Mouse (Mus musculus): ENCODE data around the gene Baiap2l1.
"Not testable (repeated sequence)": the region's sequence is repeated elsewhere in the genome, so short reads cannot be mapped to it uniquely, and the experiment has no call there.

Gene Baiap2l1

GRCm38 (mm10) chr5:144357881-144358591 lies at the start of gene Baiap2l1:
Baiap2l1 (minus strand) TSS chr5:144358112.
- DNase-seq, result peak; percentile 44

GRCm38 (mm10) chr5:144406256-144406655 lies 48.3 kb upstream of the Baiap2l1 start:
- DNase-seq, result no peak

GRCm38 (mm10) chr5:144400821-144401220 lies 42.9 kb upstream of the Baiap2l1 start:
- DNase-seq, result no peak

GRCm38 (mm10) chr5:144397566-144397965 lies 39.7 kb upstream of the Baiap2l1 start:
- no peak for DNase-seq

DNA sequence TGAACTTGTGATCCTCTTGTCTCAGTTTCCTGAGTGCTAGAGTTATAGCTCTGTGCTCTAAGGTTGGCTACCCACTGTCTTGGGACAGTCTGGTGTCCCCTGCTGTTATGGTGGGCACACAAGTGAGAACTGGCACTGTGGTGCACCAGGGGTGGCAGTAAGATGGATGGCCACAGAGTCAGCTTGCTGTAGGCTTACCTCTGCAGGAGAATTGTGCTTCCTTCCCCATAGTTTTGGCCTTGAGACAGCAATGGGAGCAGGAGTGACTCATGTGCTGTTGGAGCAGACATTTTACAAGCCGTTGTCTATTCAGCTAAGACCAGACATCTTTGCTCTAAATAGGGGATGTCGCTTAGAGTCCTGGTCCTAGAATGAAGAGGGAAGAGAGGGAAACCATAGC lies 36.2 kb upstream of the Baiap2l1 start:
- no peak for DNase-seq

DNA sequence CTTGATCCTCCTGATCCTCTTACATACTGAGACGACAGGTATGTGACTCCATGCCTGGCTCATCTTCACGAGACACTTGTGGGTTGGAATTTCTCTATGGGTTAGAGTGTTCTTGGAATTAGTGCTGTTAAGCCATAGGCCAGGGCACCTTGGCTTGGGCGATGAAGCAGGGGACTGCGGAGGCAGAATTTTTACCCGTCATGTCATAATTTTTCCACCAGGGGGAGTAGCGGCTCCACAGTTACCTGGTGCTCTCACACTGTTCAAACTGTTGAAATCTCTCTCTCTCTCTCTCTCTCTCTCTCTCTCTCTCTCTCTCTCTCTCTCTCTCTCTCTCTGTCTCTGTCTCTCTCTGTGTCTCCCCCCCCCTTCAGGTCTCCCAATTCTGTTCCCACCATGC lies 29.9 kb upstream of the Baiap2l1 start:
- DNase-seq, result peak; percentile 20

DNA sequence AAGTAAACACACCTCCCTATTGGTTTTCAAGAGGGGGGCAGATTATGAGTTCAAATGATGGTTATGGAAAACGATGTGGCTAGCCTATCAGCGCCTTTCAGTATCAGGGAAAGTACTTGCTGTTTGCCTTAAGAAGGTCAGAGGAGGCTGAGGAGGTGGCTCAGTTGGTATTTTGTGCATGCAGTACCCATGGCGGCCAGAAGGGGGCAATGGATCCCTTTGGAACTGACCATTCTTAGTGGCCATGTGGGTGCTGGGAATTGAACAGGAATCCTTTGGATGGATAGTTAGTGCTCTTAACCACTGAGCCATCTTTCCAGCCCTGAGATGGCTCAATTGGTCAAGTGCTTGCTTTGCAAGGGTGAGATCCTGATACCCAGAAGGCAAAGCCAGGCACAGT lies 26.0 kb upstream of the Baiap2l1 start:
- DNase-seq, result no peak

DNA sequence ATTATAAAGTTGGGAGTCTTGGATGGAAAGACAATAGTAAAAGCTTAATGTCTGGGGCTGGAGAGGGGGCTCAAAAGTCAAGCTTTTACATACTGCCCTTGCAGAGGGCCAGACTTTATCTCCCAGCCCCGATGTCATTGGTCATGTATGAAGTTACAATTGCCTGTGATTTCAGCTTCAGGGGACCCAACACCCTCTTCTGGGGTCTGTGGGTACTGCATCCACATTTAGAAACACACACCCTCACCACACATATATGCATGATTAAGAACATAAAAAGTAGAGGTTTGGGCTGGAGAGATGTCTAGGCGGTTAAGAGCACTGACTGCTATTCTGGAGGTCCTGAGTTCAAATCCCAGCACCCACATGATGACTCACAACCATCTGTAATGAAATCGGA lies 23.9 kb upstream of the Baiap2l1 start:
- no peak for DNase-seq

DNA sequence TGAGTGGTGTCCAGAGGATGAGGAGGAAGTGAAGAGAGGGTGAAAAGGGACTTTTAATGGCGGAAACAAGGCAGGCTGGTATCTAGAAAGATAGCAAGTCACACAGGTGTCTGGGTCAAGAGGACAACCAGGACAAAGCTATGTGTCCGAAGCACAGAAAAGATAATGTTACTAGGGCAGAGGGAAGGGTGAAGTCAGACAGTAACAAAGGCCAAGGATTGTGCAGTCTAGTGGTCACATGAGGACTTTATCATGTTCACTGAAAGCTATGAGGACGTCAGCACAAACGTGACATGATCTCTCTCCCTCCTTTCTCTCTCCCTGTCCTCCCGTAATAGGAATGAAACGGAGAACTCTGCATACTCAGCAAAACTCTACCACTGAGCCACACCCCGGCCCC lies 22.8 kb upstream of the Baiap2l1 start:
- no peak for DNase-seq

DNA sequence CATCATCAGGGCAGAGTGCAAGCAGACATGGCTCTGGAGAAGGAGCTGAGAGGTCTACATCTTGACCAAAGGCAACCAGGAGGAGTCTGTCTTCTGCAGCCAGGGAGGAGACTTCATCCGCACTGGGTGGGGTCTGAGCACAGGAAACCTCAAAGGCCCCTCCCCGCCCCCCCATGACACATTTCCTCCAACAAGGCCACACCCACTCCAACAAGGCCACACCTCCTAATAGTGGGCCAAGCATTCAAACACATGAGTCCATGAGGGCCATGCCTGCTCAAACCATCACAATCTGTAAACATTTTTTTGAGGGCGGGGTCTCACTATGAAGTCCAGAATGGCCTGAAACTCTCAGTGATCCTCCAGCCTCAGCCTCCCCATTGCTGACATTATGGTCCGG lies 21.5 kb upstream of the Baiap2l1 start:
- DNase-seq, result no peak

DNA sequence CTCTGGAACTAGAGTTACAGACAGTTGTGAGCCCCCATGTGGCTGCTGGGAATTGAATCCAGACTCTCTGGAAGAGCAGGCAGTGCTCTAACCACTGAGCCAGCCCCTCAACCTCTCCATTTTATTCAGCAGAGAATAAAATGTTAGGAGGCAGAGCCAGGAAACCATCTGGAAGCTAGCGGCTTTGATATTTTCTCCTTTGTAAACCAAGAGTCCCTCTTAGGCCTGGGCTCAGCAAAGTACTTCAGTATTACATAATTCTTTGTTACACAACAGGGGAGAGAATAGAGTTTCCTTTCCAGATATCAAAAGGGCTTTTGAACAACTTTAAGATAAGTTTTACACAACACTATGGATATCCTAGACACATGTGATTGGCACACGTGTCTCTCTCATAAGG lies 15.0 kb upstream of the Baiap2l1 start:
- no peak for DNase-seq

- DNase-seq, result no peak
These were observed 14.3 kb upstream of the Baiap2l1 start for GRCm38 (mm10) chr5:144372177-144372576.

DNA sequence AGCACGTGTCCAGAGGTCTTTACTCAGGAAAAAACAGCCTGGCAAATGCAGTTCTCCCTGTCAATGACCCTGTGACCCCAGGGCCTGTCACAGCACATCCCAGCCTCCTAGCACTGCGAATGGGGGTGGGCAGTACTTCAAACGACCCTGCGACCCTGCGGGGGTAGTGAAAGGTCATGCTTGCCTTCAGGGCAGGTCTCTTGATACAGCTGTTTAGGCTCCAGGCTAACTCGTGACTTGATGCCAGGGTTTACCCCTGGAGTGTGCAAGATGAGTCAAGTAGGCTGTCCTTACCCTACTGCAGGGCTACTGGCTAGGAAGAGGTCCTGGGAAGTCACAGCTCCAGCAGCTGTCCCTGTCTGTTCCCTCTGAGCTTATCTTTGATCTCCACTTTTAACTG lies 13.1 kb upstream of the Baiap2l1 start:
- DNase-seq, result no peak

DNA sequence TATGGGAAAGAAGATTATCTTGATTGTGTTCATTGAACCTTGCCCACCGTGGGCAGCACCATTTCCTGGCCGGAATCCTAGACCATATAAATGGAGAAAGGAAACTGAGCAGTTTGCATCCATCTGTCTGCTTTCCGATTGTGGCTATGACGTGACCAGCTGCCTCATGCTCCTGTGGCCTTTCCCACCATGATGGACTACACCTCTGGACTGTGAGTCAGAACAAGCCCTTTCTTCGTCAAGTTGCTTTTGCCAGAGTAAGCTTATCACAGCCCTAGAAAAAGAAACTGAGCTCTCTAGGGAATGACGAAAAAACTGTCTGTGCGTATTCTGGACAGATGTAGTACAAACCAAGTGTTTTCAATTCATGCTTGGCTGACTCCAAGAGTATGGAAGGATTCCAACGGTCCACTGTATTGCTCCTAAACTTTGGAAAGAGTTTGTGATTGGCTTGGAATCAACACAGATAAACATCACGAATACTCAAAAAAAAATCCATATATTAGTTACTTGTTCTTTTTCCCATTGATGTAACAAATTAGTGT lies 10.8 kb upstream of the Baiap2l1 start:
- DNase-seq, result no peak

DNA sequence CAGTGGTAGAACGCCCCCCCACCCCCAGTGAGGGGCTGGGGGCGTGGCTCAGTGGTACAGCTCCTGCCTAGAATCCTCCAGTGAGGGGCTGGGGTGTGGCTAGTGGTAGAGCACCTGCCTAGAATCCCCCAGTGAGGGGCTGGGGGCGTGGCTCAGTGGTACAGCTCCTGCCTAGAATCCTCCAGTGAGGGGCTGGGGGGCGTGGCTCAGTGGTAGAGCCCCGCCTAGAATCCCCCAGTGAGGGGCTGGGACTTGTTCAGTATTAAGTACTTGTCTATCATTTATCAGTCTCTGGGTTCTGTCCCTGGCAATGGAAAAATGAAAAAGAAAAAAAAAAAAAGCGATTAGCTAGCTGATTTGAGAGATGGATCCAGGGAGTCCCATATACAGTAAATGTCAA lies 8.6 kb upstream of the Baiap2l1 start:
- DNase-seq, result not testable (repeated sequence)

DNA sequence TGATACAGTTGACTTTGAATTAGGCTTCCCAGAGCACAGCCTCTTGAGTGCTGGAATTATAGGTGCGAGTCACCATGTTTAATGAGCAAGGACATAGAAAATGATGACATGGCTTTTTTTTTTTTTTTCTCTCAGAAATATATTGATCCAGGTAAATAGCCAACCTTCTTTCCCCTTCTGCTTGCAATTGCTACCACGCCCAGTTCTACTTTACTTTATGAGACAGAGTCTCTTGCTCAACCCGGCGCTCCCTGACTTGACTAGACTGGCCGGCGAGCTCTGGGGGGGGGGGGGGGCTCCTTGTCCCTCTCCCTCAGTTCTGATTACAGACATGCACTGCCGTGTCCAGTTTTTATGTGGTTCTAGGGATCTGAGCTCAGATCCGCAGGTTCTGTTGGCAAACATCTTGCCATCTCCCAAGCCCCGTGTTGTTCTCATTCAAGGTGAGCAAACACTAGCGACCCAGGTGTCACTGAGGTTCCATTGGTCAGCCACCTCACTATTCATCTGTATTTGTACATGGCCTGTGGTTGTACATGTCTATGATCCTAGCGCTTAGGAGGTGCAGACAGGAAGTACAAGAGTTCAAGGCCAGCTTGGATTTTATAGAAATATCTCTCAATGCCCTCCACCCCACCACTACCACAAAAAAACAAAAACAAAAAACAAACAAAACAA lies 6.9 kb upstream of the Baiap2l1 start:
- no peak for DNase-seq

DNA sequence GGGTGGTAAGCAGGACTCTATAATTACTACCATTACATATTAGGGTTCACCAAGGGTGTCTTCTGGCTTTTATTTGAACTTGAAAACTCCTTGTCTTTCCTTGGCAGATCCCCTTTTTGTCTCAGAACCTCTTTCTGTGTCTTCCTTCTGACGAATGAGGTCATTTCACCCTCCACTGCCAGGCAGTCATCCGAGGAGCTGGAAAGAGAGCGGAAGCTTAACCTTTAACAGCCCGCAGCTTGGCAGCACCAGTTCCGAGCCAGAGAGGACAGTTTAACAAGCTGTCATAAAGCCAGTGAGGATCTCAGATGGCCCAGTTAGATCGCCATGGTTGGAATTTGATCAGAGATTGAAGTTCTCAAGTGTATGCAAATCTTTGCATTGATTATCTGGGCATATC lies 2.4 kb upstream of the Baiap2l1 start:
- DNase-seq, result peak; percentile 3

GRCm38 (mm10) chr5:144359886-144360285 lies 2.0 kb upstream of the Baiap2l1 start:
- DNase-seq, result no peak

DNA sequence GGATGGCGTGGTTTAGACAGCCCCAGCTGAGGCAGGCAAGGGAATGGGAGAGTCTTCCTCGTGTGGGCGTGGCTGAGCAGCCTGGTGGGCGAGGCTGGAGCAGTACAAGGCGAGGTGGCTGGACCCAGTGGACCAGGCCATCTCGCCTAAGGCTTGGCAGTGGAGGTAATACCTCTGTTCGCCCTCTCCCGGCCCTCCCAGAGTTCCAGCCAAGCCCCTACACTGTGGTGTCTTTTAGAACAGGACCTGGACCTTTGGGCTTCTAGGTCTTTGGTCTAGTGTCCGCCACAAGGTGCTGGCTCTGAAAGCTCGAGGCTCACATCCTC lies 643 bp upstream of the Baiap2l1 start:
- no peak for DNase-seq

DNA sequence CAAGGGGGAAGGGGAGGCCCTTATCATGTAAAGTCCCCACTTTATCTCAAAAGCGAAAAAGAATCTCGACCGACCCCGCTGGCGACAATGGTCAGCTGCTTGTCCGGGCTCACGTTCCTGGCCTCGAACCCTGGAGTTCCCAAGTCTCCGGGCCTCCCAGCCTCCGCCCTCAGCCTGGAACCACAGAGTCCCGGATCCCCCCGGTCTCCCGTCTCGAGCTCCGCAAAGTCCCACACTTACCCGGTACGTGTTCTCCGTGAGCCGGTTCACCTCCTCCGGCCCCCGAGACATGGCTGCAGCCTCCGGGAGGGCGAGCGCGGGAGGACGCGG lies 396 bp downstream of the Baiap2l1 start:
- no peak for DNase-seq

- no peak for DNase-seq
These were observed 996 bp downstream of the Baiap2l1 start for GRCm38 (mm10) chr5:144356776-144357455.

DNA sequence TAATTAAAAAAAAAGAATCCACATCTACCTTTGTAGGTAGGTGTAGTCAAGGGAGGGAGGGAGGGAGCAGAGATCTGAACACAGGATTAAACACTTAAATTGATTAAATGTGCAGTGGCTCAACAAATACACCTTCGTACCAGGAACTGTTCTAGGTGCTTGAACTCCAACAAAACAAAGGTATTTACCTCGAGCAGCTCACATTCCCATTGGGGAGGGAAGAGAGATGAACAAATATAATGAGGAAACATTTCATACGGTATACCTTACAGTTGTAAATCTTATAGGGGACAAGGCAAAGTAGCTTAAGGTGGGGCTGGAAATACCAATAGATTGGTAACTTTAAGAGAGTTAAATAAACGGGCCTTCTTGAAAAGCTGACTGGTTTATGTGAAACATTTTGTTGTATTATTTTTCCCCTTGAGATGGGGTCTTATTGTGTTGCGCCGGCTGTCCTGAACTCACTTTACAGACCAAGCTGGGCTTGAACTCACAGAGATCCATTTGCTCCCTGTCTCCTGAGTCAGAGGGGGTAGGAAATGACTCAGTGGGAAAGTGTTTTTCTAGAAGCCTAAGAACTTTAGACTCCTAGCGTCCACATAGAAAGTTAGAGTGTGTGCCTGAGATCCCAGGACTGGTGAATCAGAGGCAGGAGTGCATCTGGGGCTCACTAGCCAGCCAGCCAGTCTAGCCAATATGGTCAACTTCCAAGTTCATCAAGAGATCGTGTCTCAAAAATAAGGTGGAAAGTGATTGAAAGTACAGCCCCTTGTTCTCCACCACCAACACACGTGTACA lies 5.5 kb downstream of the Baiap2l1 start:
- no peak for DNase-seq

- DNase-seq, result no peak
These were observed 6.7 kb downstream of the Baiap2l1 start for GRCm38 (mm10) chr5:144351185-144351584.
